Mouse (Mus musculus) intestine, embryonic 15.5 days (tissue): ENCODE measurements around the gene Slit3. TPM values are rescaled to one million over a fixed set of nuclear protein-coding genes. Genes with fewer than 3 reads are reported as not detected.
A peak's percentile ranks its signal among the peaks of the same experiment; 100 is the strongest.

Experiments
- ATAC-seq: fragments of 200-750 bp; cut with Nextera tagmentation; 2 replicates; pipeline ENCODE4 v1.8.0; 2017; ENCODE audit warnings: moderate TSS enrichment, moderate library complexity
- H3K27ac ChIP-seq: fragments of 300-500 bp; sonication (generic); 2 replicates; pipeline ENCODE4 v1.5.1; 2015; ENCODE audit warnings: mild to moderate bottlenecking, inconsistent platforms
- H3K27me3 ChIP-seq: fragments of 300-500 bp; sonication (generic); replicated peaks from 2 replicates; pipeline ENCODE4 v1.6.1; 2015; ENCODE audit warnings: inconsistent platforms
- H3K36me3 ChIP-seq: fragments of 300-500 bp; sonication (generic); 2 replicates; pipeline ENCODE4 v1.6.1; 2015; ENCODE audit warnings: inconsistent platforms
- H3K4me1 ChIP-seq: fragments of 300-500 bp; sonication (generic); replicated peaks from 2 replicates; pipeline ENCODE4 v1.6.1; 2015; ENCODE audit warnings: inconsistent platforms
- H3K4me2 ChIP-seq: fragments of 300-500 bp; sonication (generic); replicated peaks from 2 replicates; pipeline ENCODE4 v1.6.1; 2015; ENCODE audit warnings: mild to moderate bottlenecking, inconsistent platforms
- H3K4me3 ChIP-seq: fragments of 300-500 bp; sonication (generic); replicated peaks from 2 replicates; pipeline ENCODE4 v1.5.1; 2015; ENCODE audit warnings: inconsistent platforms
- H3K9ac ChIP-seq: fragments of 300-500 bp; sonication (generic); 2 replicates; pipeline ENCODE4 v1.6.1; 2015; ENCODE audit warnings: inconsistent platforms
- H3K9me3 ChIP-seq: fragments of 300-500 bp; sonication (generic); 2 replicates; pipeline ENCODE4 v1.6.1; 2016; ENCODE audit warnings: inconsistent platforms
- WGBS: fragments of 180-500 bp; shearing (Covaris S2); methylation state at CpG from one replicate; pipeline ENCODE4 v1.1.7; 2015; 5-methylcytosine and 5-hydroxymethylcytosine counted together
- polyA plus RNA-seq: library from polyadenylated mRNA; unstranded; fragments of >200 nt; fragmentation: Nextera tagmentation; extraction: Ambion mirVana; gene quantifications from 2 replicates; pipeline ENCODE4 v1.2.1, GENCODE M21; 2015

The Slit3 gene
- polyA plus RNA-seq, 1 experiment from 2014 or later = 15.9 TPM

- no peaks in the 10 kb centered on the region for H3K27me3 ChIP-seq
- no peaks in the 10 kb centered on the region for H3K36me3 ChIP-seq
- 0 out of 2 replicates have a peak, but pooled peaks cover 9% of the 10 kb centered on the region for H3K4me1 ChIP-seq
- no peak overlapping the region for H3K4me3 ChIP-seq
- H3K9ac ChIP-seq = no peak overlapping the region
- H3K27ac ChIP-seq = no peak overlapping the region
- H3K4me2 ChIP-seq = no peak overlapping the region
- 51% methylated on average over 9 of the region's 9 CpGs for WGBS
- no peaks in the 10 kb centered on the region for H3K9me3 ChIP-seq
- ATAC-seq = 0 out of 2 replicates have a peak, but pooled peaks have one; percentile 17
These were observed 386.9 kb downstream of the Slit3 start for GRCm38 (mm10) chr11:35507781-35508390.

- H3K27me3 ChIP-seq = no peaks in the 10 kb centered on the region
- no peaks in the 10 kb centered on the region for H3K36me3 ChIP-seq
- H3K9me3 ChIP-seq = no peaks in the 10 kb centered on the region
- H3K4me1 ChIP-seq = 0 out of 2 replicates have a peak, but pooled peaks cover 3% of the 10 kb centered on the region
- WGBS = 14% methylated on average over 4 of the region's 4 CpGs
- no peak overlapping the region for H3K27ac ChIP-seq
- H3K4me2 ChIP-seq = no peak overlapping the region
- H3K9ac ChIP-seq = no peak overlapping the region
- ATAC-seq = peak; percentile 47; the same call in 1 of the 2 replicates
- no peak overlapping the region for H3K4me3 ChIP-seq
These were observed 391.7 kb downstream of the Slit3 start for GRCm38 (mm10) chr11:35512686-35513085.

- Histone ChIP-seq H3K27ac (no peak overlapping the region), H3K4me2 (no peak overlapping the region), H3K4me1 (no peaks in the 10 kb centered on the region), H3K4me3 (no peak overlapping the region), H3K27me3 (no peaks in the 10 kb centered on the region), H3K9me3 (no peaks in the 10 kb centered on the region), H3K36me3 (no peaks in the 10 kb centered on the region), H3K9ac (no peak overlapping the region)
- ATAC-seq = no peak
- WGBS = 45% methylated on average over 6 of the region's 6 CpGs
These were observed 392.3 kb downstream of the Slit3 start for GRCm38 (mm10) chr11:35513343-35513742.

GRCm38 (mm10) chr11:35522802-35523452 is 401.9 kb downstream of the Slit3 start:
- ATAC-seq = no peak
- WGBS = 59% methylated on average over 10 of the region's 10 CpGs
- Histone ChIP-seq H3K4me1 (no peaks in the 10 kb centered on the region), H3K9me3 (no peaks in the 10 kb centered on the region), H3K9ac (no peak overlapping the region), H3K4me2 (no peak overlapping the region), H3K27ac (no peak overlapping the region), H3K27me3 (no peaks in the 10 kb centered on the region), H3K4me3 (no peak overlapping the region), H3K36me3 (no peaks in the 10 kb centered on the region)

- 83% methylated on average over 4 of the region's 4 CpGs for WGBS
- ATAC-seq = no peak
These were observed 402.7 kb downstream of the Slit3 start for GRCm38 (mm10) chr11:35523773-35524172.

GRCm38 (mm10) chr11:35526219-35526762 is 405.3 kb downstream of the Slit3 start:
- H3K27me3 ChIP-seq = no peaks in the 10 kb centered on the region
- H3K9me3 ChIP-seq = no peaks in the 10 kb centered on the region
- H3K27ac ChIP-seq = no peak overlapping the region
- no peaks in the 10 kb centered on the region for H3K4me1 ChIP-seq
- H3K9ac ChIP-seq = no peak overlapping the region
- no peaks in the 10 kb centered on the region for H3K36me3 ChIP-seq
- no peak overlapping the region for H3K4me2 ChIP-seq
- 75% methylated on average over 9 of the region's 9 CpGs for WGBS
- no peak for ATAC-seq
- no peak overlapping the region for H3K4me3 ChIP-seq

More at GRCm38 (mm10) chr11:35523773-35524172, 402.7 kb downstream of the Slit3 start:
- Histone ChIP-seq H3K4me2 (no peak overlapping the region), H3K36me3 (no peaks in the 10 kb centered on the region), H3K27me3 (no peaks in the 10 kb centered on the region), H3K9me3 (no peaks in the 10 kb centered on the region), H3K4me3 (no peak overlapping the region), H3K4me1 (no peaks in the 10 kb centered on the region), H3K9ac (no peak overlapping the region), H3K27ac (no peak overlapping the region)

GRCm38 (mm10) chr11:35527816-35528462 is 406.9 kb downstream of the Slit3 start:
- Histone ChIP-seq H3K4me1 (no peaks in the 10 kb centered on the region), H3K36me3 (no peaks in the 10 kb centered on the region), H3K27me3 (no peaks in the 10 kb centered on the region), H3K9ac (no peak overlapping the region), H3K4me2 (no peak overlapping the region), H3K9me3 (no peaks in the 10 kb centered on the region), H3K4me3 (no peak overlapping the region), H3K27ac (no peak overlapping the region)
- WGBS = 65% methylated on average over 7 of the region's 7 CpGs
- no peak for ATAC-seq

GRCm38 (mm10) chr11:35535027-35535426 is 414.0 kb downstream of the Slit3 start:
- Histone ChIP-seq H3K9me3 (no peaks in the 10 kb centered on the region), H3K4me1 (no peaks in the 10 kb centered on the region), H3K36me3 (no peaks in the 10 kb centered on the region), H3K27me3 (no peaks in the 10 kb centered on the region), H3K4me2 (no peak overlapping the region), H3K9ac (no peak overlapping the region), H3K27ac (no peak overlapping the region), H3K4me3 (no peak overlapping the region)
- no peak for ATAC-seq
- WGBS = 73% methylated on average over 6 of the region's 6 CpGs

GRCm38 (mm10) chr11:35537128-35538088 is 416.4 kb downstream of the Slit3 start:
- 38% methylated on average over 18 of the region's 18 CpGs for WGBS
- H3K4me3 ChIP-seq = no peak overlapping the region

GRCm38 (mm10) chr11:35542731-35543130 is 421.7 kb downstream of the Slit3 start:
- Histone ChIP-seq H3K4me2 (no peak overlapping the region), H3K4me1 (peaks cover 3% of the 10 kb centered on the region; the same call in 1 of the 2 replicates), H3K27me3 (no peaks in the 10 kb centered on the region; the same call in 1 of the 2 replicates), H3K9ac (no peak overlapping the region), H3K9me3 (no peaks in the 10 kb centered on the region), H3K27ac (no peak overlapping the region), H3K36me3 (no peaks in the 10 kb centered on the region), H3K4me3 (no peak overlapping the region)
- WGBS = 83% methylated on average over 10 of the region's 10 CpGs
- no peak for ATAC-seq

More at GRCm38 (mm10) chr11:35537128-35538088, 416.4 kb downstream of the Slit3 start:
- Histone ChIP-seq H3K9me3 (no peaks in the 10 kb centered on the region), H3K36me3 (no peaks in the 10 kb centered on the region), H3K4me2 (no peak overlapping the region), H3K27ac (no peak overlapping the region), H3K4me1 (no peaks in the 10 kb centered on the region), H3K9ac (no peak overlapping the region), H3K27me3 (no peaks in the 10 kb centered on the region)
- ATAC-seq = no peak
